Mouse (Mus musculus) brain, embryonic 14.5 days (tissue): ENCODE data around the gene Thsd1. TPM values are rescaled to one million over a fixed set of nuclear protein-coding genes. Genes with fewer than 3 reads are reported as not detected.

Experiments
- DNase-seq: peaks from one replicate; pipeline ENCODE4 v3.0.0-alpha.2; 2011; ENCODE audit warnings: low read depth
- CTCF ChIP-seq: fragments of 200-500 bp; IDR thresholded peaks from 2 replicates; pipeline ENCODE4 v1.5.1; 2012; ENCODE audit warnings: inconsistent platforms, mild to moderate bottlenecking, moderate library complexity, borderline replicate concordance; ENCODE audit not compliant: insufficient read depth, insufficient read length; ENCODE audit errors: extremely low read depth
- POLR2A ChIP-seq: fragments of 200-500 bp; IDR thresholded peaks from 2 replicates; pipeline ENCODE4 v1.6.1; 2012; ENCODE audit warnings: mild to moderate bottlenecking, inconsistent platforms, borderline replicate concordance; ENCODE audit not compliant: poor library complexity, insufficient read depth, insufficient read length, severe bottlenecking; ENCODE audit errors: extremely low read depth
- polyA plus RNA-seq: library from polyadenylated mRNA; depleted of rRNA; stranded (reverse); fragments of >200 nt; gene quantifications from 2 replicates; pipeline ENCODE4 v1.2.3, GENCODE M21; 2012

The Thsd1 gene
- polyA plus RNA-seq, 1 experiment, result 8.8 TPM

DNA sequence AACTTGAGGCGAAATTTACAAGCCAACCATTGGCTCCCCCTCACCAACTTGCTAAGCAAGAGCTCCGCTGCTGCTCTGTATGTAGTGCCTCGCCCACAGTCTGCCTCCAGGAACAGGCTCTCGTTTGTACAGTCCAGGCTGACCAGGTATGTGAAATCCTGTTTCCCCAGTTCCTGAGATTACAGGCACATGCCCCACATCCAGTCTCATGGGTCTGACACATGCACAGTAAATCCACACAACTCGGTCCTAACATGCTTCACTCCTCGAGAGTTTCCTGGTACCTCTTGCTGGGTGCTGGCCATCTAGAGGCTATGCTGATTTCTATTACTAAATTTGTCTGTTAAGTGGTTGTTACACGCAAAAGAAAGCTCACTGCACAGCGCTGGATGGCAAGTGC is 752 bp upstream of the Thsd1 start:
- TF ChIP-seq CTCF (no peak), POLR2A (no peak)
- DNase-seq, result no peak

DNA sequence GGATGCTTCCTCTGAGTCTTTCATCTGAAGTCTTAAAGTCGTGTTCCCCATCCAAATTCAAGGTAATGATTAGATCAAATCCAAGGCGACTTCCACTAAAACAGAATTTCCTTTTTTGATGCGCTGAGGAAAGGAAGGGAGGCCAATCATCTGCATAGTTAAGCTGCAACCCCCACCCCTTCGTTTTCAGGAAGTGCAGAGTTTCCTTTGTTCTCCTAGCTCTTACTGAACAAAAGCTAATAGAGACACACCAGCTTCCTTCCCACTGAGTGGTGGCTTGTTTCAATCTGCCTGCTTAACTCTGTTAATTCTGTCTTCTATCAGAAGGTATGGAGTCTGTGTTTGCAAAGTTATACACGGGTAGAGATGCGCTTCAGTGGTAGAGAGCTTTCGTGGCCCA is 1.5 kb downstream of the Thsd1 start:
- DNase-seq, result peak; percentile 16

DNA sequence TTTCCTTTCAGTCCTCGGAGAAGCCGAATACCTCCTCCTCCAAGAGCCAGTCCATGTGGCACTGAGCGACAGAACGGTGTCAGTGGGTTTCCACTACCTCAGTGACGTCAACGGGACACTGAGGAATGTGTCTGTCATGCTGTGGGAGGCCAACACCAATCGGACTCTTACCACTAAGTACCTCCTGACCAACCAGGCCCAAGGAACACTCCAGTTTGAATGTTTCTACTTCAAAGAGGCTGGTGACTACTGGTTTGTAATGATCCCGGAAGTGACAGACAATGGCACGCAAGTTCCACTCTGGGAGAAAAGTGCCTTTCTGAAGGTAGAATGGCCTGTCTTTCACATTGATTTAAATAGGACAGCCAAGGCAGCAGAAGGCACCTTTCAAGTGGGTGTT is 15.9 kb downstream of the Thsd1 start:
- no peak for DNase-seq
- TF ChIP-seq CTCF (no peak), POLR2A (no peak)

More for the DNA sequence above, 1.5 kb downstream of the Thsd1 start:
- TF ChIP-seq CTCF (no peak), POLR2A (no peak)

DNA sequence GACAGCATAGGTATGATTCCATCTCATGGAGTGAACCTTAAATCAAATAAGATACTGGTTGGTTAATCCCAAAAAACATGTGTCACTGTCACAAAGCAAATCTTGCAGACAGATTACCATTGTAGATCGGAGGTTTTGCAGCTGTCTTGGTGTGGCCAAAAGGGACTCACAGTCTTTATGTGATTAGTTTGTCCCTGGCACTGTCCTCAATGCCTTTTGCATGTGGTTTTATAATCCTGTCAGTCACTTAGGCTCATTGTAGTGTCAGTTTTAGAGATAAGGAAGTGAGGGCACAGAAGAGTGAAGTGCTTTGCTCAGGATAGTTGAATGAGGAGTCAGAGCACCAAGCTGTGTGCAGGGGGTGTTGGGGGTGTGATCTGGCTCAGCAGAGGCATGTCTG is 18.6 kb downstream of the Thsd1 start:
- no peak for TF ChIP-seq POLR2A
- TF ChIP-seq CTCF, result no peak
- DNase-seq, result no peak

DNA sequence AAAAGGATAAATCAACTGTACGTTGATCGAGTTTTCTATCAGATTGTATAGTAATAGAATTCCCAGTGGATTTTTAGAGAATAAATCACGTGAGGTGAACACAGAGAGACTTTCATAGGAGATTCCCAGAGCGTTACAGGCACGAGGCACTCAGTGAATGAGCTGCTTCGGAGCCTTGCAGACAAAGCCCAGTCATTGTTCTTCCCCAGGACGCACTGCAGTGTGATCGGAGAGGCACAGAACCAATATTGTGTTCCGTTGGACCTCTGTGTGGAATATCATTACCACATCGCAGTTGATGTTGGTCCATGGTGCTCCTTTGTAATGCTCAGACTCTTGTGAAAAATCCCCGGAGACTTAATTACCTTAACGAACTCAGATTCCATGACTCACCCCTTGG is 20.8 kb downstream of the Thsd1 start:
- TF ChIP-seq POLR2A, result no peak
- TF ChIP-seq CTCF, result no peak
- DNase-seq, result peak; percentile 15

DNA sequence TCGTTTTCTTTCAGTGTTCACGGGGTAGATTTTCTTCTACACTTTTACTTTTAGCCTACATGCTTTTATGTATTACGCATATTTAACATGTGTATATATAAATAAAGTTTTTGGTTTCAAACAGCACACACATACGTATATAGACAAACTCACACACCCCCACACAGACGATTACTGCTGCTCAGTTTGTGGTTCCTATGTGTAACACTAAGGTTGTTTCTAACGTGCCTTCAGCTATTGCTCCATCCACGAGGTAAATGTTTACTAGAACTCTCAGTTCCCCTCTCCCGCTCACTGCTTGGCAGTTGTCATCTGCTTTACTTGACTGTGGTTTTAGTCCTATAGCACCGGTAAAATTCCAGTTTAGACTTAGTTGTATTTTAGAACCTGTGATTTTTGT is 22.0 kb downstream of the Thsd1 start:
- TF ChIP-seq POLR2A (no peak), CTCF (no peak)
- no peak for DNase-seq

DNA sequence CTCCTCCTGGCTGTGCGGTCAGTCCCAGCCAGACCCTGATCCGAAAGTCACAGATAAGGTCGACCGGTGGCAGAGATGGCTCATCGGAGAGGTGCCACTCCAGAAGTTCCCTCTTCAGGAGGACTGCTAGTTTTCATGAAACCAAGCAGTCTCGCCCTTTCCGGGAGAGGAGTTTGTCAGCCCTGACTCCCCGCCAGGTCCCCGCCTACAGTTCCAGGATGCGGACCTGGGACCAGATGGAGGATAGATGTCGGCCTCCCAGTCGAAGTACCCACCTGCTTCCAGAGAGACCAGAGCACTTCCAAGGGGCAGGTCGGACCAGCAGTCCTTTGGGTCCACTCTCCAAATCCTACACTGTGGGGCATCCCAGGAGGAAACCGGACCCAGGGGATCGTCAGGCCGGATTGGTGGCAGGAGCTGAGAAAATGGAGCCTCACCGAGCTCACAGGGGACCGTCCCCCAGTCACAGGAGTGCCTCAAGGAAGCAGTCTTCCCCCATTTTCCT is 31.9 kb downstream of the Thsd1 start:
- TF ChIP-seq CTCF (no peak), POLR2A (no peak)
- no peak for DNase-seq

DNA sequence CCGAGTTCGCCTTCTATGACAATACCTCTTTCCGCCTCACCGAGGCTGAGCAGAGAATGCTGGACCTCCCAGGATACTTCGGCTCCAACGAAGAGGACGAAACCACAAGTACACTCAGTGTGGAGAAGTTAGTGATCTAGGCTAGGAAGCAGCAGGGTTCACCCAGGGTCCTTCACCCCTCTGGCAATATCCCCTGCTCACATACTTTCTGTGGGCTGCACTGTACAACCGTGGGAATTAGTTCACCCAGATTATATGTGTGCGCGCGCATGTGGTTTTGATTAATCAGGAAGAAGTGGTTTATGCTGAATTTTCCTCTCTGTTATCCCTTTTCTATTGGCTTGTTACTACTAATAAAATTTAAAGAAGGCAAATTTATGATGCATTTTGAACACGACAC is 32.4 kb downstream of the Thsd1 start:
- DNase-seq, result no peak
- TF ChIP-seq POLR2A (no peak), CTCF (no peak)

DNA sequence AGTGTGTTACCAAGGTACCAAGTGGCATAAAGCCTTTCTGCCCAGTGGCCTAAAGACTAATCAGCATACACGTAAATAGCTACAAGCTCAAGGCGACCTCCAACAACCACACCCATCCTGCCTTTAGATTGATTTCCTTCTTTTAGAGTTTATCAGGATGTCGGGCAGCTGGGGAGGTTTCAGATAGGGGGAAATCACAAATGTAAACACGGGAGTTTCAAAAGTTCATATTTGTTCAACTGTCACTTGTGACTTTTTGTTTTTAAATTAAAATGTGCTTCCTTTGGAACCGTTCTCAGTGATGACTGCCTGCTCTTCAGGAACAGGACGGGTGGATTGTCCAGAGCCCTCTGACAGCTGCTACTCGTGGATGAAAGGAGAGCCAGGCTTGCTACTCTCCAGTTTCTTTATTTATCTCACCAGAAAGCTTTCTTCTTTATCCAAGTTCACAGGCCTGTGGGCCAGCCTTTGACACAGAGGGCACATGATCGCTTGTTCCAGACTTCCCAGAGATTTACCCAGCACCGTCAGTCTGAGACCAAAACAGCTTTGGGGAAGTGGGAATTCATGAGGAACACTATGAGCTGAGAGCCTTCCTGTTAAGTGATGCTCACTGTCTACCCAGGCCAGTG is 33.1 kb downstream of the Thsd1 start:
- DNase-seq, result no peak
- no peak for TF ChIP-seq CTCF
- no peak for TF ChIP-seq POLR2A

DNA sequence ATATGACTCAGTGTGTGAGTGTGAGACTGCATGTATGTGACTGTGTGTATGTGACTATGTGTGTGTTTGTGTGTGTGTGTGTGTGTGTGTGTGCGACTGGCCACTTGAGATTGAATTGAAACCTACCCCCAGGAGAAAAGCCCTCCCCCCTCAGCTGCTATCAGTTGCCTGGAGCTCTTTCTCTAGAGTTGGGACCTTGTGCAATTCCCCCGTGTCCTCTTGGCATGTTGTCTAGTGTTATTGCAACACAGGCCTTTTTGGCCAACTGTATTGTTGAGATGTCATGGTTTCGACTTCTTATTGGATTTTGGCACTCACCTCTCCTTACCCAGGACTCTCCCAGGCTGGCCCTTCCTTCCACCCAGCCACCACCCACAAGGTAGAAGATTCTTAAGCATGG is 35.2 kb downstream of the Thsd1 start:
- TF ChIP-seq POLR2A (no peak), CTCF (no peak)
- no peak for DNase-seq

DNA sequence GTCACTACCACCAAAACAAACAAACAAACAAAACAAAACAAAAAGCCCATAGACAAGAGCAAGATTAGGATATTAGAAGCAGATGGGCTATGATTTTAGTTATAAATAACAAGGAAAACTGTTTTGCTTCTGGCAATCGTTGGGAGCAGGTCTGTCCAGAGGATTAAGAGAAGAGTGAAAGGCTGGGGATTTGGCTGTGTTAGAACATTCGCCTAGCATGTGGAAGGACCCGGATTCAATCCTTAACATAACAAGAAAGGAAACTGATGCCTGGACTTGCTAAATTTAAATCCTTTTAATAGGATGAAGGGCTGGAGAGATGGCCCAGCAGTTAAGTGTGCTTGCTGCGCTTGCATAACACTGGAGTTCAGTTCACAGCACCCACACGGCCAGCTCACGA is 37.2 kb downstream of the Thsd1 start:
- DNase-seq, result no peak
- TF ChIP-seq POLR2A (no peak), CTCF (no peak)

DNA sequence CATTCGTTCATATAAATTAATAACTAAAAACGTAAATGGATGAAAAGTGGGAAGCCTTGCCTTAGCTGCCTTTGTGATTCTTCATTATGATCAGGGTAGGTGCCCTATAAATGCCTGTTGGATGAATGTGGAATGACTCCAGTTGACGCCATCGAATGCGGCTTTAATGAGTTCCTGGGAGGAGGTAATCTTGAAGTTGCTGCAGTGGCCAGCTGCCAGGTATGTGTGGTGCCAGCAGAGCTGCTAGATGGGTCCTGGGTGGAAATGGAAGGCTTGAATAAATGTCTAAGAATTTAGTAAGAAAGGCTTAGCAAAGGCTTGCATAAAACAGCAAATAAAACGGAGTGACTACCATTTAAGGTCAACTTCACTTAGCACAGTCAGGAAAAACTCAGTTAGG is 37.7 kb downstream of the Thsd1 start:
- TF ChIP-seq POLR2A (no peak), CTCF (no peak)
- peak; percentile 54 for DNase-seq

DNA sequence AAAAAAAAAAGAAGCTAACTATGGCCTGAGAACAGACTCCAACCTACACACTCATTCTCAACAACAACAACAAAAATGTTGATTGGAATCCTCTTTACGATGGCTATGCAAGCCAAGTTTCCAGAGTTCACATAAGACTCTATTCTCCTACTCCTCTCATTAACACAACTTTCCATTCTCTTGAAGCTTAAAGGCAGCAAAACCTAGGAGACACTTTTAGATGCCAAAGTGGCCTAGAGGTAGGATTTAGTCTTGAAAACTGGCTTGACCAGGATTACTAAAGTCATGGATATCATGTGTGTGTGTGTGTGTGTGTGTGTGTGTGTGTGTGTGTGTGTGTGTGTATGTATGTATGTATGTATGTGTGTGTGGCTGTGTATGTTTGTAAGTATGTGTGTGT is 38.1 kb downstream of the Thsd1 start:
- TF ChIP-seq CTCF (no peak), POLR2A (no peak)
- DNase-seq, result peak; percentile 21

DNA sequence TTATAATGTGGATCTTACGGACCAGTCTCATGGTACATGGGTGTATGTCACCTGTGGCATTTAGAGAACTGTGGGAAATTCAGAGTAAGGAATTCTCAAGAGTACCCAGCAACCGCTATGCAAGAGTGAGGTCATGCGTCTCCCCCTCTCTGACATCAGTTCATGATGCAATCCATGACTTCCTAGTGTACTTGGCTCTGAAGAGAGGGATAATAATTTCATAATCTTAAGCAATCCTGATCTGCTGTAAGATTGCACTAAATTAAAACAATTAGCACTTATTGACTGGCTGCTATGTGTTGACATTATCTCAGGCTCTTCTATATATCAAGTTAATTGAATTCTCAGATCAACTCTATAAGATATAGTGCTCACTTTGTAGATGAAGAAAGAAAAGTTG is 39.7 kb downstream of the Thsd1 start:
- no peak for TF ChIP-seq CTCF
- TF ChIP-seq POLR2A, result no peak
- no peak for DNase-seq
